Mouse (Mus musculus): ENCODE data around the gene Kcnma1. TPM values are rescaled to one million over a fixed set of nuclear protein-coding genes. Genes with fewer than 3 reads are reported as not detected.

Kcnma1 gene
- total RNA-seq, 2 experiments from 2014 or later: 35.5 to 50.7 TPM

DNA sequence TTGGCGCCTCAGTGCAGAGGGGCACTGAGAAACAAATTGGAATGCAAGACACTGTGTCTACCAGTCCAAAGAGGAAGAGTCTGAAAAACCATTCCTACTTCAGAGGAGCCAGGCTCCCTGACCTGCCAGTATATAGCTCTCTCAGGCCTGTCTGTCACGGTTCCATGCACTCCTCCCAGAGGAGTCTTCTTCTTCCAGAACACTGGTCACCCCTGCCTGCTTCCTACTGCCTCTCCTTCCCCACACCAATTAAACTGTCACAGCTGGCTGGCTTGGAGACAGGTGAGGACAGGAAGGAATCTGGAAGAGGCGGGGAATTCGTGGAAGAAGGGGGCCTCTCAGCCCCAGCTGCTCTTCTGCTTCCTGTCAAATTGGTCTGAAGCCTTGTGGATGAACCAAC, 378.4 kb downstream of the Kcnma1 start:
- DNase-seq: no peak
- intact Hi-C loops (cut with DNase I; ENCODE audit: low total_unique reads): no loop called here

DNA sequence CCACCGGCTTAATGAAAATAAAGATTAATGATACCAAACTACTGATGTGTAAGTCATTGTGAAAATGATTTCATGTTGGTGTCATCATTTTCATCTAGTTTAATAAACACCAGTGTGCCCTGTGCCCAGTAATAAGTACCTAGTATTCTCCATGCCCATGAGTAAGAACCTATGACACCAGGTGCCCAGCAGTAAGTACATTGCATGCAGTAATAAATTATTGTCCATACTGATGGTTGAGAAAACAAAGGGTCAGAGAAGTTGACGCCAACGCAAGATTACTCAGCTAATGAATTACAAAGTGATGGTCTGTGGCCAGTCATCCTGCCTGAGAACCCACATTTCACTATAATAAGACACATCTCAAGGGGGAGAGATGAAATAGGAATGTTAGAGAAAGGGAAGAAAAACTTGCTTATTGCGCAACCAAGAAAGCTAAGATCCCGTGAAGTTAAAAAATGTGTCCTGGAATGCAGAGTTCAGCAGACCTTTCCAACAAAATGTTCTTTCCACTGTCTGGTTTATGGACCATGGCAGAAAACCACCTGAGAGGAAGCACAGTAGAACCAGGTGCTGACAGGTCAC, 381.2 kb downstream of the Kcnma1 start:
- DNase-seq: no peak
- intact Hi-C loops (cut with DNase I; ENCODE audit: low total_unique reads): no loop called here

DNA sequence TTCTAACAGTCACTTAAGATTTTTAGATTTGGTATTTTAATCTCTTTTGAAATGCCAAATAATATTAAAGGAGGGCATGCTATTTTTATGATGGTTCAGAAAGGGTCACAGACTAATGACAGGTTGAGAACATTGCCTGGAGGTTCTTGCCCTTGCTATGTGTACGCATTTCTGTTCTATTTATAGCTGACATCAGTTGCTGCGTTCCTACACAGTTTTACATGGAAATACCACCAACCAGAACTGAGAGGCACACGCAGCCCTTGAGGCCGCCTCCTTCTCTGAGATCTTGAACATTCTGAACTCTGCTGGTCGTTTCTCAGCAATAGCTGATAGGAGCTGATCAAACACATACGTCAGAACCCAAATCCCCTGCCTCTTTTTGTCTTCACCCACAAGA, 387.4 kb downstream of the Kcnma1 start:
- intact Hi-C loops (cut with DNase I; ENCODE audit: low total_unique reads): no loop called here
- DNase-seq: no peak

DNA sequence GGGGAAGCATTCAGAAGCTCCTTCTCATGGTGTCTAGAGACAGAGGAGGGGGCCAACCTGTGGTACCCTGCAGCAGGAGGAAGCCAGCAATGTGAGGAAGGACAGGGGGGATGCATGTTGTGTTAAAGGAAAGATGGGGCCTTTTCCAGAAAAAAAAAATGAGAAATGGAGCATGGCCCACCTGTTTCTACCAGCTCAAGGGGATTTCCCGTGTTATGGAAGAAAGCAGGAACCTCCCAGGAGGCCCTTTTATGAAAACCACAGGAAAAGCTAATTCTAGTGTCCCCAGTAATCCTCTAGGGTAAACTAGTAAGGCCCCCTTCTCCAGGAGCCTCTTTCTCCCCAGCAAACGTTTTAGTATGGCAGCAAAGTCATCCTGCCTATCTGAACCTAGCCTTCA, 388.2 kb downstream of the Kcnma1 start:
- intact Hi-C loops (cut with DNase I; ENCODE audit: low total_unique reads): no loop called here

DNA sequence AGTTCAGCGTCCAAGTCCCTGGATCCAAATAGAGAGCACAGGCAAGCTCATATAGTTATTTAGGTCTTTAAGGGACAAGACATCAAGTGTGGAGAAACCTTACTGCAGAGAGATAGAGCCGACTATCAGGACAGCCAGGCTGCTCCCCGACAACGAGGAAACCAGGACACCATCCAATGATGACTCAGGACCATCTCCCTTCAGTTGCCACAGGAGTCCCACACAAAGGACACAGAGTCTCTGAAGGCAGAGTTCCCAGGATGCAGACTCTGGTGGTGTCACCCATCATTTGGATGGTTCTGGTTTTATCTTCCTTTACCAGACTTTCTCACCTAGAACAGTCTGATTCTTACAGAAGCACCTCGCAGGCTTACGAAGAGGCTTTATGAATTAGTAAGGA, 388.9 kb downstream of the Kcnma1 start:
- intact Hi-C loops (cut with DNase I; ENCODE audit: low total_unique reads): no loop called here
- DNase-seq: no peak

More for the DNA sequence above, 388.2 kb downstream of the Kcnma1 start:
- no peak for DNase-seq

DNA sequence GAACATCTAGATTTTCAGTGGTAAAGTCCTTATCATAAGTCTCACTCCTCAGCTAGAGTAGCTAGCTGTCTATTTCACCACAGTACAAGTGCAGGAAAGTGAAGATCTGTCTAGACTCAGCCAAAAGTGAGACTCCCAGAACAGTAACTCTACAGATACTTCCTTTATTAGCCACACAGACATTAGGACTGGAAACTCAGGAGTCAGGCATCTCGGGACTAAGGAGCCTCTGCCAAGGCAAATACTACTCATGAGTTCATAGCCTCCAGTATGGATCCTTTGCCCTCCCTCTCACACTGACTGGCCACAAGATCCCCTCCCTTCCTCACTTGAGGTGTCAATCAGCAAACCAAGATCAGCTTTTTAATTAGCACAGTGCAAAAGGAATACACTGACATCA, 389.8 kb downstream of the Kcnma1 start:
- no peak for DNase-seq
- intact Hi-C loops (cut with DNase I; ENCODE audit: low total_unique reads): no loop called here

DNA sequence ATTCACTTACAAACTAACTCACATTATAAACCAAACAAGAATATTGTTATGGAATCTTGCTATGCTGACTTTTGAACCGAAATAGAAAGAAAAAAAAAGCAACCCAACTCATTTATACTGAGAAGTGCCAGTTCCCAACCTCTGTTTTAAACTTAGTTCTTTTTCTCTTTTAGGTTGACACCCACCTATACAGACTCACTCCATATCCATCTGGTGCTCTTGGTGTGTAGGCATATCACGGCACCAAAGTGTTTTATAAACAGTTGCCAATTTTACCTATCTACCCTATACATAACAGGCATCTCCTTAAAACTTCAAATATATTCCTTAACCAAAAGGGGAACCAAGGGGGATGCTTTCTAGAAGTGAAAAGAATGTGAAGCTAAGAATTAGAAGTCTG, 393.6 kb downstream of the Kcnma1 start:
- intact Hi-C loops (cut with DNase I; ENCODE audit: low total_unique reads): no loop called here
- DNase-seq: no peak

DNA sequence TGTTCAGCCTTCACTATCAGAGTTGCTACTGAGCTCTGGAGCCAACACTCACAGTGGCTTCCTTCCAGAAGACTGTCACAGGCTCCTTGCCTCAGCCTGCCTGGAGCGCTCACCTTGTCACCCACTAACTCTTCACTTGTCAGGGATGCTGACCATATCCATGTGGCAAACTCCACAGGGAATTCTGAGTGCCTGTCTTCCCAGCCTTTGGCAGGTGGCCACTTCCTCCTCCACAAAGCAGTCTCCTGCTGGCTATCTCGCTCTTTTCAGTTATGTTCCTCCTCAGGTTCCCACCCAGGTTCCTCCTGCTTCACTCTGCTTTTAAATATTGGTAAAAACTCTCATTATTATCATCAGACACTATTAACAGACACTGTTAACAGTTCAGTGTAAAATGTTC, 395.3 kb downstream of the Kcnma1 start:
- no peak for DNase-seq
- intact Hi-C loops (cut with DNase I; ENCODE audit: low total_unique reads): no loop called here

DNA sequence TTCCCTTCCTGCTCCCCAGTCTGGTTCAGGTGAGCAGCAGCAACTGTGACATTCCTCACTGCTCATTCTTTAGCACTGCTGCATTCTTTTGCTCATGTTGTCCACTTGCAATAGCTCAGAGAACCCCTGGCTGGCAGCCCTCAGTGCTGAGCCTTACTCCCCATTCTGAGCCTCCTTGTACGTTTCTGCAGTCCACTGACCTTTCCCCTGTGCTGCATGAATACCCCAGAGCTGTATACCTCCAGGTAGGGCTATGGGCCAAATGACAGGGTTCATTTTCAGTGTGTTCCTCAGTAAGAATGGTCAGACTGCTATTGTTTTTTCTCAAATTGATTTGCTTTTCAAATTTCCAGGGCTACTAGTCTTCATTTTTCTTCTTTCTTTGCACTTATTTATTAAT, 396.2 kb downstream of the Kcnma1 start:
- no peak for DNase-seq
- intact Hi-C loops (cut with DNase I; ENCODE audit: low total_unique reads): no loop called here

DNA sequence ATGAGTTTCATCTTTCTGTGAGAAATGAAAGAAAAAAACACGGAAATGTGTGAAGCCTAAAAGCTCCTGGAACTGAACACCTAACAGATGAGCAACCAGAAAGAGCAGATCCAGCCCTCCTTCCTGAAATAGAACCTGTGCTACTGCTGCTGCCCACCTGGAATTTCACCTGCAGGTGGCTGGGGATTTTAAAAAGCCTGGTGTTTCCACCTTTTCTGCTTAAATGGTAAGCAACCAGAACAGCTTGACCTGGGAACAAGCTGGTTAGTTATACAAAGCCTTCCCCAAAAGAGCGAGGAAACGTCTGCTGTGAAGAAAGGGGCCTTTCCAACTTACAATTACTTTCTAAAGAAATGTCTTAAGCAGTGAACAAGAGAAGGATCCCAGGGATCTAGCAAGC, 404.2 kb downstream of the Kcnma1 start:
- no peak for DNase-seq
- intact Hi-C loops (cut with DNase I; ENCODE audit: low total_unique reads): no loop called here

DNA sequence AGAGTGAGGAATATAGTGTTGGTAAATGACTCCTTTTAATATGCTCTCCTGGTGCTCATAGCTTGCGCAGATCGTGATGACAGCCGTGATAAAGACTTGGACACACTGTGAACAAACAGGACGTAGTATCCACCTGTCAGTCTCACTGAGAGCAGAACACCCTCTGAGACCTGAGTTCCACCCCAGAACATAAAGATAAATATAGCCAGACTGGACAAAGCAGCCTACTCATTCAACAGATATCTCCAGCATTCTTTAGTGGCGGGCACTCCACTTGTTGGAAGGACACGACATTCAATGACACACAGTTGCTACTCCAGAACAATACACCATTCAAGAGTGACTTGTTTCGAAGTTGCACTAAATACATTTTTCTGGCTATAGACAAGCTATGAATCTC, 408.6 kb downstream of the Kcnma1 start:
- intact Hi-C loops (cut with DNase I; ENCODE audit: low total_unique reads): no loop called here
- DNase-seq: no peak

DNA sequence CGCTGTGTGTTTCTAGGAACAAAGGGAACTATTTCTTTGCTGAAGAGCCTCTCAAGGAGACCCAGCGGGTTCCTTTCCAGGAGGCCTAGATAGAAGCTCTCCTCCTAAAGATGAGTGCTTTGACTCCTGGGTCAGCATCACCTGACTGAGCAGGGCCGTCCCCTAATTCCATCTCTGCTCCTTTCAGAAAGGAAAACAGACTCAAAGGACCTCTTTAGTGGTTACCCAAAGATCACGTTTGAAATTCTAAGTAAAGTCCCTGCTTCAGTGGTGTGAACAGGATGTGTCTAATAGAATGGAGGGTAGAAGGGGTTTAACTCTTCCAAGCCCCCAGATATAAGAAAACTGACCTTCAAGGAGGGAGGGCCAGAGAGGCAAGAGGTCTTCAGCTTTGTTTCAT, 411.4 kb downstream of the Kcnma1 start:
- intact Hi-C loops (cut with DNase I; ENCODE audit: low total_unique reads): no loop called here
- no peak for DNase-seq

DNA sequence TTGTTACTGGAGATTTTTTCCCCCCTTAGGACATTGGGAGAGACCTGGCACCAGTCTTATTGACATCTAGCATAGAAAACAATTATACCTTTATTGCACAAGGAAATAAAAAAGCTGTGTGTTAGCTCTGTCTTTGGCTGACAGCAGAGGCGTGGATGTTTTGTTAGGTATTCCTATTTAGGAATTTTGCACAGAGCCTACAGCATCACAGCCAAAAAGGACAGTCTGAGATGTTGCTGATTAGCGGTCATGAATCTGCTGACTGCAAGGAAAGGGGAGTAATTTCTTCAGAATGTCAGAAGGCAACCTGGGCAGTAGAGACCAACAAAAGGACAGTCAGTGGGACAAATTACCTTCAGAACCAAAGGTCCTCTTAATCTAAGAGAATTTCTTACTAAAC, 412.2 kb downstream of the Kcnma1 start:
- intact Hi-C loops (cut with DNase I; ENCODE audit: low total_unique reads): no loop called here
- no peak for DNase-seq

DNA sequence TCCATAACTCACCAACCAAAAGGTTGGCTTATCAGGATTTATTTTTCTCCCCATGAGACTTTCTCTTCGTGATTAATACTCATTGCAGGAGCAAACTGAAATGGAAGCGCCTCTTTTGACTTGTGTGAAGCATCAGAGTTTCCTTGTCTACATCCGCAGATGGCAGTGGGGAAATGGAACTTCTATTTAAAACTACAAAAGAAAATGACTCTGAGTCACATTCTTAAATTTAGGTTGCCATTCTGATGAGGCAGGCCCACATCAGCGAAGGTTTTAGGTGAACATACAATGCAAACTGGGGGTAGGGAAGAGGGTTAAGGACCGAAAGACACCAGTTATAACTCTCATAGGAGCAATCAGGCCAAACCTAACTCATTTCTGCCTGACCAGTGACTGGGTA, 419.7 kb downstream of the Kcnma1 start:
- intact Hi-C loops (cut with DNase I; ENCODE audit: low total_unique reads): no loop called here
- no peak for DNase-seq

DNA sequence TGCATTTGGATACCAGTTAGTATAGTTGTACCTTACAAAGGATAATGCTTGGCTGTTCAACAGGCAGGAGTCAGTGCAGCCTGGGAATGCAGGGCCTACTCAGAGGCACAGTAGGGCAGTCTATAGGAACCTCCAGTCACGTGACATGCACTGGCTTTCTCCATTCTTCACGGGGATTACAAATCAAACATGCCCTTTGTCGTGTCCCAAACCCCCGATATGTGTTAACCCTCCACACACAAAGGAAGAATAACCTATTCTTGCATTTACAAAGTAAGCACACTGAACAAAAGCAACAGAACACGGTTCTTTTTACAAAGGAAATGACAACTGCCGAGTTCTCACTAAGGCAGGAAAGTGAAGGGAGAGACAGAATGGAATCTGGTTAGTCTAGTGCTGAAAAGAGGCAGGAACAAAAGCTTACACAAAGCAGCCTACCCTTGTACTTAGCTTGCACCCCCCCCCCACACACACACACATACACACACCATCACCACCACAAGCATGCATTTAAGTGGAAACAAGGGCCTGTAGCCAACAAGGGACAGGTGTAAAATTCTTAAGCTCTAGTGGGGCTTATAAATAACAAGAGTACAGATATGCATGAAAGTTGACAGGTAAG, 421.4 kb downstream of the Kcnma1 start:
- intact Hi-C loops (cut with DNase I; ENCODE audit: low total_unique reads): no loop called here
- DNase-seq: no peak

DNA sequence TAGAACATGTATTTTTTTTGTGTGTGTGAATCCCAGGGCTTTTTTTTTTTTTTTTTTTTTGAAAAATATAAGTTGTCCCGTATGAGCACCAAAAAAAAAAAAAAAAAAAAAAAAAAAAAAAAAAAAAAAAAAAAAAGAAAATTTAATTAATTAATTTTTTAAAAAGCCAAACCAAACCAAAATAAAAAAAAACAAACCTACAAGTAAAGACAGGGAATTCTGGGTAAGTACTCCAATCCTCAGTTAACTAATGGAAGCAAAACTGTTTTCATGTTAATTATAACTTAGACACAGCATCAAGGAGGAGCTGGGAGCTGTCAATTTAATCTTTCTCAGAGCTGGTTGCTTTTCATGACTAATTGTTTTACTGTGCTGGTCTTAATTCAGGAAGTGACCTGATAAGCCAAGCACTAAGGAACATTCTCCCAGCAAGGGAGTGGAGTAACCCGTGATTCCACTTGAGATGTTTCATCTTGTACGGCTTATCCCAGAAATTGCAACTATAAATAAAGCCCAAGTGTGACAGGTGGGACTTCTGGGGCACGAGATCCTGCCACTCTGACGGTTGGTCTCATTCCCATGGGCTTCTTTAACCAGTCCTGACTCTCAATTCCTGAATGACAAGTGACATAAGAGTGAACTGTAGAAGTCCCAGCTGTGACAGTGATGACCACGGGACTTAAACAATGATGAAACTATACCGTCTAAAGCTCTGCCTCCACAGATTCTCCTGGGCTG, 424.4 kb downstream of the Kcnma1 start:
- intact Hi-C loops (cut with DNase I; ENCODE audit: low total_unique reads): no loop called here
- no peak for DNase-seq

DNA sequence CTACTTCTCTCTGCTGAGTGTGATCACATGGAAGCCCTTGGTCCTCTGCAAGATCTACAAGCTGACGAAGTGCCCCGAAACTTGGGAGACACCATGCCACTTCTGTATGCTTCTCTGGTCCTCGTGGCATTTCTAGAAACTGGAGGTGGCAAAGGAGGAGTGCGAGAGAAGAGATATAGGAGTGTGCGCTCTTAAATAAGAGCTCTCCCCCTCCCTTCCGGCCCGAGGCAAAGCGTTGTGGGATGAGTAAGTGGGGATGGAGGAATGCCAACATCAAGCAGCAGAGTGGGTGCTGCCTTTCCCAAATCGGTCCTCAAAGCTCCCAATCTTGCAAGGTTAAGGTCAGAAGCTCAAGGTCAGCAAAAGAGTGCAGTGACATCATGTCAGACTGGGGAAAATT, 426.8 kb downstream of the Kcnma1 start:
- intact Hi-C loops (cut with DNase I; ENCODE audit: low total_unique reads): no loop called here
- DNase-seq: no peak

DNA sequence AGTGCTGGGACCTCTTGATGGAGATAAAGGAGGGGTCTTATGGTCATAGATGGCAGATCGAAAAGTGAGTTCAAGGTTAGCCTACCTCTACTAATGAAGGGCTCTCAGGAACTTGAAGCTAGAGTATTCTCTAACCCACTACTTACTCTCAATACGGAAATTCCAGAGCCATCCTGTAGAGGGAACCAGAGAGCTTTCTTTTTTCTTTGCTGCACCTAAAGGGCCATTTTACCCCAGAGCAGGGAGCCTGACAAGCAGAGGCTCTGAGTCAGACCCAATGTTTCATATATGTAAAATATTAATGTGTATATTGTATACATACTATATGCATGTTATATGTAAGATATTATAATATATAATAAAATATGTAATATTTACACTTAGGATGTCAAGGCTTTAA, 431.1 kb downstream of the Kcnma1 start:
- DNase-seq: no peak
- intact Hi-C loops (cut with DNase I; ENCODE audit: low total_unique reads): loop anchor here (5.0 kb wide), 1 partner anchor 424 kb away; no protein-coding TSS in a partner anchor

DNA sequence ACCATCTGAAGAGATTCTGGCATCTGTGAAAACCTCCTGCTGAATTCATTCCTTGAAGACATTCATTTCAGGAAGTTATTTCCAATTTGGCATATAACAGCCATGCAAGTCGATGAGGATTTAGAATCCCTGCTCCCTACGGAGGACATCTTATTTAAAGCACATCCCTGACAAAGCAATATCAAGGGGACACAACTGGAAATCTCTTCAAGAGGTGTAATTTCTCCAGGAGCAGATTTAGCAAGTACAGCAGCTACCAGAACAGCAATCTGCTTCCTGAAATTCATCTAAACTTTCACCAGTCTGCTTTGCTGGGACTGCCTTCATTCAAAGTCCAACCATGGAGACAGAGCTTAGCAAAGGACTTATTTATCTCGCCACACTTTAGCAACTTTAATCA, 433.0 kb downstream of the Kcnma1 start:
- intact Hi-C loops (cut with DNase I; ENCODE audit: low total_unique reads): loop anchor here (5.0 kb wide), 1 partner anchor 426 kb away; no protein-coding TSS in a partner anchor
- no peak for DNase-seq

DNA sequence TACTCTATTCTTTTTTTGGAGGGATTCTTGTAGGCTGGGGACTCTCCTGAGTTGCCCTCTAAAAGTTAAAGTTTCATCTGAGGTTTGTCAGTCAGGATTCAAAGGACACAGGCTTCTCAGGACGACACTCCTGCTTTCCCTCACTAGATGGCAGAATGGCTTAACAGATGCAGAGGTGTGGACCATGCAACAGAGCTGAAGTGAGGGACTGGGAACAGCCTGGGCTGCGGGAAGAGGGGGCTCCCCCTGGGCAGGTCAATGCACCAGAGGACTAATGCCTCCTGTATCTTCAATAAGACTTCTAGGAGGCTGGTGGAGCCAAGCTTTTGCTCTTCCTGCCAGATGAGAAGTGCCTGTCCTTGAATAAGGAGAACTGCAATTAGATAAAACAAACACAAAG, 438.3 kb downstream of the Kcnma1 start:
- no peak for DNase-seq
- intact Hi-C loops (cut with DNase I; ENCODE audit: low total_unique reads): no loop called here

DNA sequence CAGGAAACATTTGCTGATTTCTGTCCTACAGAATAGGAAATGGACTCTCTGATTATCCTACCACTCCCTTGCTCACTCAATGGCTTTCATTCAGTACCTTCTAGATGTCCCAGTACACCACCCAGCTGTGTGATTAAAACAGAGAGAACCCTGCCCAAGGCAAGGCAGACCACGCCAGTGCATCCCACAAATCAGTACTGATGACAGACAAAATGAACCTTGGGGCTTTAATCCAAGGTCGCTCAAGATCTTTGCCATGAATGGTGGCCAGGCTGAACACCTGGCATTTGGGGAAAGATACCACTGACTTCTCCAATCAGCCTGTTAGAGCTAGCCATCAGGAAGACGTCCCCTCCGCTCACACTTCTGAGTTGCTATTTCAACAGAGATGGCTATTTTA, 440.2 kb downstream of the Kcnma1 start:
- no peak for DNase-seq
- intact Hi-C loops (cut with DNase I; ENCODE audit: low total_unique reads): no loop called here

Data from gastrocnemius, postnatal 14 days (tissue).